Mouse (Mus musculus): ENCODE results near the gene Tfeb. TPM values are rescaled to one million over a fixed set of nuclear protein-coding genes. Genes with fewer than 3 reads are reported as not detected.
A peak's percentile ranks its signal among the peaks of the same experiment; 100 is the strongest.

Tfeb gene
- total and polyA plus RNA-seq, 3 experiments = 16.4 to 22.8 TPM; not detected in 1

- TF ChIP-seq POLR2AphosphoS5 (IDR thresholded peaks at IDR 0.05; ENCODE audit: borderline replicate concordance, low read depth, low read length) = no peak
- TF ChIP-seq TCF12 (IDR thresholded peaks at IDR 0.05; ENCODE audit: low read depth, low read length) = no peak
- no peak for TF ChIP-seq ZNF384 (IDR thresholded peaks at IDR 0.05; ENCODE audit: low read depth, low read length)
- TF ChIP-seq RAD21 (IDR thresholded peaks at IDR 0.05; ENCODE audit: low read depth, low read length) = peak; percentile 11
- no peak for TF ChIP-seq MYB (IDR thresholded peaks at IDR 0.05; ENCODE audit: low read depth, low read length)
- no peak for TF ChIP-seq UBTF (IDR thresholded peaks at IDR 0.05; ENCODE audit: borderline replicate concordance, insufficient read depth, low read depth, low read length)
- TF ChIP-seq NELFE (IDR thresholded peaks at IDR 0.05; ENCODE audit: low read depth, low read length) = no peak
- TF ChIP-seq EP300 (IDR thresholded peaks at IDR 0.05; ENCODE audit: low read depth in 1 of 2, low read length in 2 of 2) = no peak
- no peak for TF ChIP-seq KAT2A (conservative IDR thresholded peaks at IDR 0.05; ENCODE audit: low read depth, low read length)
- peak; percentile 28 to 52 (median 35); a peak in 4 of 6 replicates for TF ChIP-seq CTCF (IDR thresholded peaks at IDR 0.05 in 2 of 3, conservative IDR thresholded peaks at IDR 0.05 in 1 of 3; ENCODE audit: control insufficient read depth in 1 of 3, insufficient read depth in 1 of 3, low read depth in 2 of 3, low read length in 3 of 3, poor library complexity in 1 of 3, severe bottlenecking in 1 of 3)
- no peak for TF ChIP-seq ZKSCAN1 (IDR thresholded peaks at IDR 0.05; ENCODE audit: low read depth, low read length)
- H3K36me3 ChIP-seq (ENCODE audit: control insufficient read depth in 1 of 2, insufficient read depth in 2 of 2, low read length in 2 of 2) = peaks cover 0 to 16% of the 10 kb centered on the region in 2 experiments; a peak in 2 of 4 replicates
- peak; percentile 38 for DNase-seq (ENCODE audit: low read depth, low spot score)
- H3K27ac ChIP-seq (ENCODE audit: control insufficient read depth, low read depth, low read length) = no peak overlapping the region
- H3K27me3 ChIP-seq (ENCODE audit: control insufficient read depth in 1 of 2, insufficient read depth in 2 of 2, low read length in 2 of 2) = no peaks in the 10 kb centered on the region
- H3K4me3 ChIP-seq (ENCODE audit: control insufficient read depth in 1 of 2, insufficient read depth in 1 of 2, low read depth in 2 of 2, low read length in 2 of 2) = no peak overlapping the region
- H3K4me1 ChIP-seq (ENCODE audit: control insufficient read depth in 1 of 2, insufficient read depth in 2 of 2, low read length in 2 of 2) = peaks cover 10 to 26% of the 10 kb centered on the region in 2 experiments
- H3K9me3 ChIP-seq (replicated peaks; ENCODE audit: insufficient read depth, low read length) = no peaks in the 10 kb centered on the region
- H3K79me2 ChIP-seq (ENCODE audit: control insufficient read depth, insufficient read depth, low read length, poor library complexity) = no peaks in the 10 kb centered on the region
- no peak overlapping the region for H3K9ac ChIP-seq (ENCODE audit: control insufficient read depth, low read depth, low read length, poor library complexity, severe bottlenecking)
These were observed 15.0 kb downstream of the Tfeb start for GRCm38 (mm10) chr17:47751811-47752210.

GRCm38 (mm10) chr17:47753130-47753775 lies 16.4 kb downstream of the Tfeb start:
- DNase-seq (ENCODE audit: low read depth, low spot score) = peak; percentile 52
- Histone ChIP-seq H3K4me3 (ENCODE audit: control insufficient read depth in 1 of 2, insufficient read depth in 1 of 2, low read depth in 2 of 2, low read length in 2 of 2) (no peak overlapping the region), H3K27ac (ENCODE audit: control insufficient read depth, low read depth, low read length) (peak overlapping the region; percentile 72), H3K36me3 (ENCODE audit: control insufficient read depth in 1 of 2, insufficient read depth in 2 of 2, low read length in 2 of 2) (peaks cover 0 to 16% of the 10 kb centered on the region in 2 experiments; a peak in 2 of 4 replicates), H3K4me1 (ENCODE audit: control insufficient read depth in 1 of 2, insufficient read depth in 2 of 2, low read length in 2 of 2) (peaks cover 10 to 26% of the 10 kb centered on the region in 2 experiments), H3K9ac (ENCODE audit: control insufficient read depth, low read depth, low read length, poor library complexity, severe bottlenecking) (peak overlapping the region; percentile 42), H3K79me2 (ENCODE audit: control insufficient read depth, insufficient read depth, low read length, poor library complexity) (no peaks in the 10 kb centered on the region), H3K9me3 (replicated peaks; ENCODE audit: insufficient read depth, low read length) (no peaks in the 10 kb centered on the region), H3K27me3 (ENCODE audit: control insufficient read depth in 1 of 2, insufficient read depth in 2 of 2, low read length in 2 of 2) (no peaks in the 10 kb centered on the region)
- TF ChIP-seq TAL1 (IDR thresholded peaks at IDR 0.05; ENCODE audit: low read length) (peak; percentile 72), SIN3A (IDR thresholded peaks at IDR 0.05; ENCODE audit: low read length) (0 out of 2 replicates have a peak, but pooled peaks have one; percentile 13), SMC3 (IDR thresholded peaks at IDR 0.05; ENCODE audit: low read depth, low read length) (no peak), JUND (IDR thresholded peaks at IDR 0.05; ENCODE audit: low read depth, low read length) (0 out of 2 replicates have a peak, but pooled peaks have one; percentile 31), MAX (IDR thresholded peaks at IDR 0.05; ENCODE audit: low read length) (no peak), BHLHE40 (IDR thresholded peaks at IDR 0.05; ENCODE audit: borderline replicate concordance, low read depth, low read length) (no peak), MAFK (IDR thresholded peaks at IDR 0.05; ENCODE audit: borderline replicate concordance, low read depth, low read length) (no peak), EP300 (IDR thresholded peaks at IDR 0.05; ENCODE audit: low read depth in 1 of 2, low read length in 2 of 2) (peak; percentile 48 to 58; a peak in 3 of 4 replicates), CHD2 (IDR thresholded peaks at IDR 0.05; ENCODE audit: low read length) (no peak), TCF12 (IDR thresholded peaks at IDR 0.05; ENCODE audit: low read depth, low read length) (peak; percentile 59; the same call in 1 of the 2 replicates), GATA1 (IDR thresholded peaks at IDR 0.05; ENCODE audit: low read depth, low read length) (peak; percentile 42)
